Comparison of ENCODE assay signal across 8 mouse cellular contexts in genomic region chr15:83293706-83294645, GRCm38 (mm10). TPM values are rescaled to one million over a fixed set of nuclear protein-coding genes. Genes with fewer than 3 reads are reported as not detected.
DNase-seq lines count a peak whose midpoint lies in the region; ATAC-seq and TF ChIP-seq lines count a peak whose summit lies in the region.
"Had no signal": no experiment of that assay in that cellular context is flagged by ENCODE, and none has a peak within 500 bp of the region (broad histone marks: within the 10 kb centered on the region; RNA-seq: fewer than 3 reads in every experiment).

No protein-coding gene starts in this region.

- peak overlapping the region; percentile 48 for H3K27ac ChIP-seq in liver, postnatal 0 days (ENCODE audit: low read depth)
- peak overlapping the region; percentile 55; the same call in 1 of the 2 replicates for H3K27ac ChIP-seq in stomach, embryonic 14.5 days (ENCODE audit: low read length)
- no peak overlapping the region for H3K27ac ChIP-seq in forebrain, embryonic 11.5 days (ENCODE audit: low read depth, low read length)
- H3K27ac ChIP-seq: hindbrain, embryonic 14.5 days had no signal

- 74% methylated on average over 8 of the region's 8 CpGs for WGBS in liver, postnatal 0 days (ENCODE audit: insufficient replicate concordance)
- WGBS in stomach, embryonic 14.5 days = 76% methylated on average over 8 of the region's 8 CpGs
- WGBS in forebrain, embryonic 11.5 days = 87% methylated on average over 8 of the region's 8 CpGs

- H3K4me1 ChIP-seq in liver, postnatal 0 days (ENCODE audit: insufficient read depth) = no peaks in the 10 kb centered on the region
- H3K4me1 ChIP-seq in stomach, embryonic 14.5 days (ENCODE audit: control insufficient read depth, insufficient read depth, low read length) = peaks cover 15% of the 10 kb centered on the region; the same call in 1 of the 2 replicates
- H3K4me1 ChIP-seq in forebrain, embryonic 11.5 days (replicated peaks; ENCODE audit: control insufficient read depth, insufficient read depth, low read length) = peaks cover 3% of the 10 kb centered on the region; the same call in 1 of the 2 replicates

- H3K9ac ChIP-seq in liver, postnatal 0 days (replicated peaks) = no peak overlapping the region
- no peak overlapping the region for H3K9ac ChIP-seq in stomach, embryonic 14.5 days (replicated peaks; ENCODE audit: low read depth, low read length)
- no peak overlapping the region for H3K9ac ChIP-seq in forebrain, embryonic 11.5 days (ENCODE audit: low read length)
- H3K9ac ChIP-seq: hindbrain, embryonic 14.5 days had no signal

- no peak for ATAC-seq in liver, postnatal 0 days
- ATAC-seq in stomach, embryonic 14.5 days (ENCODE audit: insufficient number of reproducible peaks, insufficient read depth, low FRiP score, low read depth) = no peak
- no peak for ATAC-seq in forebrain, embryonic 11.5 days (replicated peaks; ENCODE audit: low FRiP score)

- TF ChIP-seq EP300 in liver, postnatal 0 days (IDR thresholded peaks at IDR 0.05; ENCODE audit: low read depth) = no peak

- TF ChIP-seq CTCF in liver, postnatal 0 days (IDR thresholded peaks at IDR 0.05; ENCODE audit: low read depth) = no peak

- no peaks in the 10 kb centered on the region for H3K36me3 ChIP-seq in liver, postnatal 0 days (replicated peaks; ENCODE audit: insufficient read depth, low read length)
- H3K36me3 ChIP-seq in stomach, embryonic 14.5 days (ENCODE audit: control insufficient read depth, insufficient read depth, low read length) = no peaks in the 10 kb centered on the region
- H3K36me3 ChIP-seq in forebrain, embryonic 11.5 days (ENCODE audit: control insufficient read depth, insufficient read depth, low read length) = no peaks in the 10 kb centered on the region

- no peaks in the 10 kb centered on the region for H3K9me3 ChIP-seq in liver, postnatal 0 days (ENCODE audit: low read length)
- no peaks in the 10 kb centered on the region for H3K9me3 ChIP-seq in stomach, embryonic 14.5 days (ENCODE audit: control insufficient read depth, low read depth, low read length)
- H3K9me3 ChIP-seq in forebrain, embryonic 11.5 days (ENCODE audit: control insufficient read depth, low read length) = no peaks in the 10 kb centered on the region

- DNase-seq in liver, postnatal 0 days = no peak
- no peak for DNase-seq in liver
- peak; percentile 47 to 61 for DNase-seq in heart, adult 9 months (ENCODE audit: low spot score in 2 of 2)
- DNase-seq in kidney, adult 8-10 months = peak; percentile 87 to 92
- no peak for DNase-seq in forebrain, embryonic 11.5 days (ENCODE audit: low spot score)
- DNase-seq in right cerebral cortex, adult 18-20 months = no peak

- H3K4me2 ChIP-seq in liver, postnatal 0 days (ENCODE audit: low read depth, low read length) = no peak overlapping the region
- no peak overlapping the region for H3K4me2 ChIP-seq in stomach, embryonic 14.5 days (replicated peaks; ENCODE audit: low read depth, low read length)
- H3K4me2 ChIP-seq in forebrain, embryonic 11.5 days (ENCODE audit: low read depth, low read length, severe bottlenecking) = no peak overlapping the region
- H3K4me2 ChIP-seq: hindbrain, embryonic 14.5 days had no signal

- H3K27me3 ChIP-seq in liver, postnatal 0 days (ENCODE audit: insufficient read depth, low read length) = no peaks in the 10 kb centered on the region
- no peaks in the 10 kb centered on the region for H3K27me3 ChIP-seq in stomach, embryonic 14.5 days (ENCODE audit: control insufficient read depth, insufficient read depth, low read length)
- H3K27me3 ChIP-seq in forebrain, embryonic 11.5 days (ENCODE audit: control insufficient read depth, insufficient read depth, low read length) = no peaks in the 10 kb centered on the region

- H3K4me3 ChIP-seq in liver, postnatal 0 days (ENCODE audit: low read depth, low read length) = no peak overlapping the region
- no peak overlapping the region for H3K4me3 ChIP-seq in stomach, embryonic 14.5 days (ENCODE audit: low read depth, low read length)
- H3K4me3 ChIP-seq in forebrain, embryonic 11.5 days (ENCODE audit: low read depth, low read length) = no peak overlapping the region

RNA-seq across cellular contexts. Expression of gene A4galt, which starts 42.4 kb away (rescaled TPM):
- 0.13 and 0.25 TPM in 2 replicates for polyA plus RNA-seq in liver, postnatal 0 days (2015; fragmentation: Nextera tagmentation; extraction: Ambion mirVana)
- 9.6 and 13.4 TPM in 2 replicates for polyA plus RNA-seq in stomach, embryonic 14.5 days (2014; fragmentation: Nextera tagmentation; extraction: Ambion mirVana)
- polyA plus RNA-seq in forebrain, embryonic 11.5 days (2014; fragmentation: Nextera tagmentation; extraction: Ambion mirVana) = 1.1 and 1.7 TPM in 2 replicates

RNA-seq across cellular contexts. Expression of gene Arfgap3, which starts 56.1 kb away (rescaled TPM):
- polyA plus RNA-seq in liver, postnatal 0 days (2015; fragmentation: Nextera tagmentation; extraction: Ambion mirVana) = 9.6 and 9.9 TPM in 2 replicates
- 59.1 and 60.8 TPM in 2 replicates for polyA plus RNA-seq in stomach, embryonic 14.5 days (2014; fragmentation: Nextera tagmentation; extraction: Ambion mirVana)
- polyA plus RNA-seq in forebrain, embryonic 11.5 days (2014; fragmentation: Nextera tagmentation; extraction: Ambion mirVana) = 31.3 and 35.0 TPM in 2 replicates

Comparison
In these comparisons a context has a peak if more than half of its experiments do, and no peak if none do; other contexts are left out.
1. DNase-seq: peak in heart, adult 9 months (2 of 2) and kidney, adult 8-10 months (2 of 2); none in liver, postnatal 0 days (single experiment), liver (single experiment), forebrain, embryonic 11.5 days (single experiment) and right cerebral cortex, adult 18-20 months (single experiment).